Mouse (Mus musculus) G1E (cell line): ENCODE measurements around the gene Grb2. TPM values are rescaled to one million over a fixed set of nuclear protein-coding genes. Genes with fewer than 3 reads are reported as not detected.
A peak's percentile ranks its signal among the peaks of the same experiment; 100 is the strongest.

Source experiments
- ATAC-seq: 2 replicates; pipeline ENCODE4 v1.8.0; 2016; ENCODE audit warnings: mild to moderate bottlenecking; ENCODE audit not compliant: insufficient number of reproducible peaks, poor library complexity, low FRiP score, severe bottlenecking; ENCODE audit errors: extremely low read depth
- DNase-seq: peaks from one replicate; pipeline ENCODE4 v3.0.0; 2012; ENCODE audit warnings: low spot score
- H3K27me3 ChIP-seq: 2 replicates; pipeline ENCODE4 v1.6.1; 2012; ENCODE audit warnings: mild to moderate bottlenecking, low read length, inconsistent platforms; ENCODE audit not compliant: insufficient read depth
- H3K36me3 ChIP-seq: replicated peaks from 2 replicates; pipeline ENCODE3; 2012; ENCODE audit warnings: mild to moderate bottlenecking, inconsistent platforms
- H3K4me1 ChIP-seq: 2 replicates; pipeline ENCODE4 v1.6.1; 2012; ENCODE audit warnings: low read depth, low read length, inconsistent platforms, mixed read lengths; ENCODE audit not compliant: insufficient read depth
- H3K4me3 ChIP-seq: 2 replicates; pipeline ENCODE4 v1.5.1; 2012; ENCODE audit warnings: low read depth, mild to moderate bottlenecking, inconsistent platforms, low read length, moderate library complexity, mixed read lengths
- H3K9me3 ChIP-seq: replicated peaks from 2 replicates; pipeline ENCODE4 v1.6.1; 2012; ENCODE audit warnings: inconsistent platforms
- CTCF ChIP-seq: IDR thresholded peaks from 2 replicates; pipeline ENCODE4 v1.5.1; 2012; ENCODE audit warnings: low read depth, low read length, inconsistent platforms, mixed read lengths
- GATA1 ChIP-seq: IDR thresholded peaks from 2 replicates; pipeline ENCODE4 v1.6.1; 2012; ENCODE audit warnings: borderline replicate concordance, low read length, inconsistent platforms, mixed read lengths
- GATA2 ChIP-seq: IDR thresholded peaks from 2 replicates; pipeline ENCODE4 v1.6.1; 2012; ENCODE audit warnings: low read depth, low read length, inconsistent platforms, borderline replicate concordance
- POLR2AphosphoS5 ChIP-seq: IDR thresholded peaks from 2 replicates; pipeline ENCODE4 v1.6.1; 2012; ENCODE audit warnings: low read depth, low read length, inconsistent platforms; ENCODE audit not compliant: insufficient replicate concordance
- TAL1 ChIP-seq: conservative IDR thresholded peaks from 2 replicates; pipeline ENCODE4 v1.6.1; 2012; ENCODE audit warnings: low read depth, low read length, inconsistent platforms, mixed read lengths
- polyA plus RNA-seq: library from polyadenylated mRNA; stranded (reverse); fragments of >175 nt; gene quantifications from 2 replicates; pipeline ENCODE4 v1.2.3, GENCODE M21; 2012
- total RNA-seq, 2 experiments: library from RNA; stranded (forward) in 1 of 2; stranded (reverse) in 1 of 2; fragments of 200-1000 nt in 1 of 2; fragments of >200 nt in 1 of 2; fragmentation: Nextera tagmentation in 1 of 2; gene quantifications; 2 replicates each; pipeline ENCODE4 v1.2.3; 2014 to 2017

Gene Grb2
- total and polyA plus RNA-seq, 3 experiments, result 119 to 224 (median 209) TPM

DNA sequence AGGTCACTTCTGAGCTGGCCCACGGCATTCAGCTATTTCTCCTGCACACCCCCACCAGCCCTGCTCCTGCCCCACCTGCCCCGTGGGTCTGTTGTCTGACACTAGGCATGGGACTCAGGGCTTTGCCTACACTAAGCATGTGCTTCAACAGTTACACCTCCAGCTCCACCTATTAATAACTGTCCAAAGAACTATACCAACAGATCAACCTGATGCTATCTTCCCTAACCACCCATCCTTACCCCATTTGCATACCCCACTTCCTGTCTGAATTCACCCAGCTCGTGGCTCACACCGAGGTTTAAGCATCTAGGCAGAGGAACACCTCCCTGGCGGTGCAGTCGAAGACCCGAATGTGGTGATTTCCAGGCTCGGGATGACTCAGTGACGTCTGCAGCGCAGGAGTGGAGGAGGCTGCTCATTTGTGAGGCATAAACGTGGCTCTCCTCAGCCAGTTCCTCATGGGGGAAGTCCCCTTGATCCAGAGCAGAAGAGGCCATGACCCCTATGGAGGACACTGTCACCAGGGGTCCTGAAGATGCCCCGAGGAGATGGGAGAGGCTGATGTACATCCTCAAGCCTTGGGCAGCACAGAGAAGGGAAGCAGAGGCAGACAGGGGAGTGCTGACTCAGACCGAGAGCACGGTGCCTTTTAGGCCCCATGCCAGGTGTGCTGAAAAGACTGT is 67.3 kb downstream of the Grb2 start:
- H3K27me3 ChIP-seq, result no peaks in the 10 kb centered on the region
- peaks cover 57% of the 10 kb centered on the region for H3K4me1 ChIP-seq
- TF ChIP-seq POLR2AphosphoS5, result peak; percentile 48; the same call in 1 of the 2 replicates
- TF ChIP-seq TAL1, result no peak
- no peaks in the 10 kb centered on the region for H3K9me3 ChIP-seq
- DNase-seq, result peak; percentile 69
- ATAC-seq, result peak; percentile 69
- peaks cover 52% of the 10 kb centered on the region for H3K36me3 ChIP-seq
- H3K4me3 ChIP-seq, result peak overlapping the region; percentile 59; the same call in 1 of the 2 replicates

GRCm38 (mm10) chr11:115640311-115640828 is 68.0 kb downstream of the Grb2 start:
- no peak for TF ChIP-seq GATA2
- TF ChIP-seq POLR2AphosphoS5, result no peak
- no peak for TF ChIP-seq GATA1
- TF ChIP-seq CTCF, result no peak
- TF ChIP-seq TAL1, result no peak
- ATAC-seq (no peak), DNase-seq (no peak)
- no peaks in the 10 kb centered on the region for H3K9me3 ChIP-seq
- peaks cover 57% of the 10 kb centered on the region for H3K4me1 ChIP-seq
- peaks cover 46% of the 10 kb centered on the region for H3K36me3 ChIP-seq
- no peaks in the 10 kb centered on the region for H3K27me3 ChIP-seq
- H3K4me3 ChIP-seq, result no peak overlapping the region

- ATAC-seq (no peak), DNase-seq (no peak)
- Histone ChIP-seq H3K27me3 (no peaks in the 10 kb centered on the region), H3K4me1 (peaks cover 60% of the 10 kb centered on the region), H3K36me3 (peaks cover 38% of the 10 kb centered on the region), H3K9me3 (no peaks in the 10 kb centered on the region), H3K4me3 (no peak overlapping the region)
- TF ChIP-seq GATA2 (no peak), CTCF (no peak), POLR2AphosphoS5 (no peak), GATA1 (no peak), TAL1 (no peak)
Observed at GRCm38 (mm10) chr11:115639540-115639939, 68.9 kb downstream of the Grb2 start.

DNA sequence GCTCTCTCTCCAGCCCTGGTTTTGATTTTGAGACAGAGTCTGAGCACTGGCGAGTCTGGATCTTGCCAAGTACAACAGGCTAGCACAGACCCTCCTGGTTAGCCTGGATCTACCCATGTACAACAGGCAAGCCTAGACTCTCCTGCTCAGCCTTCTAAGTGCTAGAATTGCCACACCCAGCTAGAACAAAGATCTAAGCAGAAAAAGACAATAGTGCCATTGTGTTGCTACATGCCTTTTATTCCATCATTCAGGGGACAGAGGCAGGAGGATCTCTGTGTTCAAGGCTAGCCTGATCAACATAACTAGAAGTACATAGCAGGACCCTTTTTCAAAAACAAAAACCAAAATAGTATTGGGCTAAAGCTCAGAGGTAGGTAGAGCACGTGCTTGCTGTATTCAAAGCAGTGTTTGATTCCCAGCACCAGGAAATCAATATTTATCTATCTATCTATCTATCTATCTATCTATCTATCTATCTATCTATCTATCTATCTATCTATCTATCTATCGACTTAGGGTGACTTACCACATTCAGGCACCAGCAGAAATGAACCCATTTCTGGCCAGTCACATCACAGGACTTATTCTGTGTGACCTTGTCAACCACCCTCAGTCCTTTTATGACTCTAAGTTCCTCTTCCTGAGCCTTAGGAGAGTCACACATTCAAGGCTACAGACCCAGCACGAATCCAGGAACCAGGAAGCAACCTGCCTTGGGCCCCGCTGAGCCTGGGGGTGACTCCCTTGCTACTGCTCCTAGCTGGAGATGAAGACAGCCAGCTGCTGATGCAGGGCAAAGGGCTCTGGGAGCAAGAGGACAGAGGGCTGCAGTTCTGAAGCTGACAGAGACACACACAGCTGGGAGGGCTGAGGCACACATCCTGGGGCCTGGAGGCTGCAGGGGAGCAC is 69.6 kb downstream of the Grb2 start:
- Histone ChIP-seq H3K27me3 (no peaks in the 10 kb centered on the region), H3K36me3 (peaks cover 31% of the 10 kb centered on the region), H3K9me3 (no peaks in the 10 kb centered on the region), H3K4me1 (peaks cover 63% of the 10 kb centered on the region), H3K4me3 (no peak overlapping the region)
- no peak for TF ChIP-seq CTCF
- no peak for TF ChIP-seq TAL1
- DNase-seq (peak; percentile 35), ATAC-seq (0 out of 2 replicates have a peak, but pooled peaks have one; percentile 17)

GRCm38 (mm10) chr11:115636960-115637359 is 71.4 kb downstream of the Grb2 start:
- peaks cover 64% of the 10 kb centered on the region for H3K4me1 ChIP-seq
- DNase-seq, result no peak

GRCm38 (mm10) chr11:115635484-115635883 is 72.9 kb downstream of the Grb2 start:
- Histone ChIP-seq H3K36me3 (peaks cover 7% of the 10 kb centered on the region), H3K9me3 (no peaks in the 10 kb centered on the region), H3K4me3 (no peak overlapping the region), H3K27me3 (no peaks in the 10 kb centered on the region), H3K4me1 (peaks cover 63% of the 10 kb centered on the region)
- DNase-seq (no peak), ATAC-seq (no peak)
- TF ChIP-seq POLR2AphosphoS5, result no peak
- TF ChIP-seq CTCF, result no peak
- no peak for TF ChIP-seq GATA1
- TF ChIP-seq GATA2, result no peak
- TF ChIP-seq TAL1, result no peak

More at GRCm38 (mm10) chr11:115636960-115637359, 71.4 kb downstream of the Grb2 start:
- H3K9me3 ChIP-seq, result no peaks in the 10 kb centered on the region
- no peak overlapping the region for H3K4me3 ChIP-seq
- TF ChIP-seq POLR2AphosphoS5 (no peak), CTCF (no peak), GATA1 (no peak), GATA2 (no peak), TAL1 (no peak)
- ATAC-seq, result no peak
- H3K36me3 ChIP-seq, result peaks cover 15% of the 10 kb centered on the region
- H3K27me3 ChIP-seq, result no peaks in the 10 kb centered on the region
